25 mouse cellular contexts compared by ENCODE assay signal in the genomic region with DNA sequence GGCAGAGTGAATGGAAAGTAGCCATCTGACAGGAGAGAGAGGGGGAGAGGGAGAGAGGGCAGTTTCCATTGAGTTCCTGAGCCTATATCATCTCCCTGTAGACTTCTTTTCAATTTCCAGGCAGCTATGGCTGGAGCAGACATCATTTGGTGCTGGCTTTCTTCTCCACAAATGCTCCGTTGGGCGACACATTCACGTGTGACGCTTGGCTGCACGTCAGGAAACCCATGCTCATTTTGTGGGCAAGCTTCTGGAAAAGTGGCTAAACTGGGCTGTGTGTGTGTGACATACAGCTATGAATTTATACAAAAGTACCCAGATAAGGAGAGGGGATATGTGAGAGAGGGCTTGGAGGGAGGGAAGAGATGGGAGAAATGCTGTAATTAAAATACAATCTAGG.
"Had no signal": no experiment of that assay in that cellular context is flagged by ENCODE, and none has a peak within 500 bp of the region (broad histone marks: within the 10 kb centered on the region; RNA-seq: fewer than 3 reads in every experiment).

No protein-coding gene starts in this region.

- H3K27ac ChIP-seq: gastrocnemius, adult 2 months; heart, embryonic 13.5 days; heart, embryonic 15.5 days; hindbrain, embryonic 13.5 days; hindbrain, embryonic 15.5 days; hindbrain, postnatal 0 days; kidney, embryonic 15.5 days; kidney, postnatal 0 days; limb, embryonic 13.5 days; limb, embryonic 15.5 days; liver, embryonic 12.5 days; liver, embryonic 14.5 days had no signal

- H3K27me3 ChIP-seq: heart, embryonic 13.5 days; heart, embryonic 15.5 days; hindbrain, embryonic 13.5 days; hindbrain, embryonic 15.5 days; kidney, embryonic 15.5 days; limb, embryonic 13.5 days; limb, embryonic 15.5 days; liver, embryonic 12.5 days had no signal

- H3K4me2 ChIP-seq: heart, embryonic 11.5 days; heart, embryonic 13.5 days; heart, embryonic 15.5 days; hindbrain, embryonic 13.5 days; hindbrain, embryonic 15.5 days; kidney, embryonic 15.5 days; limb, embryonic 13.5 days; limb, embryonic 15.5 days; liver, embryonic 12.5 days had no signal

- H3K9me3 ChIP-seq: heart, embryonic 13.5 days; heart, embryonic 15.5 days; hindbrain, embryonic 13.5 days; hindbrain, embryonic 15.5 days; kidney, embryonic 15.5 days; limb, embryonic 13.5 days; limb, embryonic 15.5 days; liver, embryonic 12.5 days had no signal

- H3K9ac ChIP-seq: heart, embryonic 13.5 days; heart, embryonic 15.5 days; hindbrain, embryonic 13.5 days; hindbrain, embryonic 15.5 days; kidney, embryonic 15.5 days; limb, embryonic 13.5 days; limb, embryonic 15.5 days; liver, embryonic 12.5 days; liver, embryonic 14.5 days had no signal

- H3K4me3 ChIP-seq: gastrocnemius, adult 2 months; heart, embryonic 13.5 days; heart, embryonic 15.5 days; hindbrain, embryonic 13.5 days; hindbrain, embryonic 15.5 days; kidney, embryonic 15.5 days; limb, embryonic 13.5 days; limb, embryonic 15.5 days; liver, embryonic 12.5 days had no signal

- H3K36me3 ChIP-seq: heart, embryonic 13.5 days; heart, embryonic 15.5 days; hindbrain, embryonic 13.5 days; hindbrain, embryonic 15.5 days; kidney, embryonic 15.5 days; limb, embryonic 13.5 days; limb, embryonic 15.5 days; liver, embryonic 12.5 days had no signal

- DNase-seq: gastrocnemius, adult 2 months; gastrocnemius, postnatal 10 days; gastrocnemius, postnatal 25 days; heart, adult 18-20 months; heart, postnatal 14 days; heart, postnatal 36 days; kidney, adult 11 months; kidney, adult 2 months; kidney, adult 9 months; kidney, postnatal 14 days; kidney, postnatal 36 days; layer of hippocampus, postnatal 36 days had no signal

- ATAC-seq: hindbrain, postnatal 0 days; intestine, embryonic 16.5 days; liver, embryonic 12.5 days had no signal

- H3K4me1 ChIP-seq: heart, embryonic 15.5 days; limb, embryonic 13.5 days; liver, embryonic 12.5 days had no signal
